ENCODE assay signal across 7 mouse cellular contexts in the genomic region with DNA sequence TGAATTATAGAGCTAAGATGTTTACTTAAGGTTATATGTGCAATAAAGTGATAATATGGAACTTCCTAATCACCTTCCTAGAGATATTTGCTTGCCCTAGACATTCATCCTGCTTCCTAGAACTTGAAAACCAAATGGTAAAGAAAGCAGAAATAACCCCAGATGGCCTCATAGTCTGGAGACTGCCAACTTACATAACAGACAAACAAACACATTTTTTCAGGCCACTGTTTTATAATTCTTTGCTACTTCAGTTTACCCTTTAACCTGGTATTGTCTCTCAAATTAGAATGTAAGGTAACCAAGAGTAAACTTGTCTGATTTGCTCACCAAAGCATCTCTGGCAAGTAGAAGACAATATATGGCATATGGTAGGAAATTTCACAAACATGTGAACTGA.
"Had no signal": no experiment of that assay in that cellular context is flagged by ENCODE, and none has a peak within 500 bp of the region (broad histone marks: within the 10 kb centered on the region; RNA-seq: fewer than 3 reads in every experiment).

No protein-coding gene starts in this region.

- DNase-seq: lung, adult 2 months; lung, postnatal 14 days; lung, postnatal 36 days; right cerebral cortex, postnatal 14 days; thymus, adult 18-20 months; thymus, postnatal 14 days; thymus, postnatal 36 days had no signal
